Mouse (Mus musculus) left cerebral cortex, postnatal 36 days (tissue): Measurements from ENCODE around the gene Fsip1. TPM values are rescaled to one million over a fixed set of nuclear protein-coding genes. Genes with fewer than 3 reads are reported as not detected.

Source experiments
- DNase-seq, 2 experiments: peaks; one replicate each; pipeline ENCODE4 v3.0.0; 2021 to 2022; ENCODE audit warnings: low spot score in 2 of 2, mixed read lengths in 1 of 2
- intact Hi-C: fragments of 180-260 bp; cut with DNase I; formaldehyde crosslinking; loops from one replicate; pipeline ENCODE4 v1.15.1; 2025
- total RNA-seq, 2 experiments: library from RNA; stranded (reverse); gene quantifications; 2 replicates each; pipeline ENCODE4 v1.2.3; 2021

The Fsip1 gene
- total RNA-seq, 2 experiments from 2014 or later: 0.20 to 0.48 TPM

- intact Hi-C loops: no loop called here
- DNase-seq: no peak
Measured at GRCm38 (mm10) chr2:118141651-118142050, 115.1 kb downstream of the Fsip1 start.

GRCm38 (mm10) chr2:118139261-118139660 lies 117.5 kb downstream of the Fsip1 start:
- intact Hi-C loops: no loop called here
- DNase-seq: no peak

- DNase-seq: no peak
- intact Hi-C loops: no loop called here
Measured at GRCm38 (mm10) chr2:118137776-118138175, 119.0 kb downstream of the Fsip1 start.

GRCm38 (mm10) chr2:118137071-118137470 lies 119.7 kb downstream of the Fsip1 start:
- DNase-seq: no peak
- intact Hi-C loops: no loop called here

- intact Hi-C loops: no loop called here
Measured at GRCm38 (mm10) chr2:118128313-118128712, 128.5 kb downstream of the Fsip1 start.

GRCm38 (mm10) chr2:118127516-118128288 lies 129.1 kb downstream of the Fsip1 start:
- DNase-seq: no peak
- intact Hi-C loops: no loop called here

More at GRCm38 (mm10) chr2:118128313-118128712, 128.5 kb downstream of the Fsip1 start:
- DNase-seq: no peak

GRCm38 (mm10) chr2:118125943-118126470 lies 130.8 kb downstream of the Fsip1 start:
- intact Hi-C loops: no loop called here
- DNase-seq: no peak

GRCm38 (mm10) chr2:118125211-118125939 lies 131.4 kb downstream of the Fsip1 start:
- intact Hi-C loops: no loop called here
- DNase-seq: no peak

- intact Hi-C loops: no loop called here
- no peak for DNase-seq
Measured at GRCm38 (mm10) chr2:118124437-118124836, 132.3 kb downstream of the Fsip1 start.

- intact Hi-C loops: no loop called here
- DNase-seq: no peak
Measured at GRCm38 (mm10) chr2:118123743-118124142, 133.0 kb downstream of the Fsip1 start.

GRCm38 (mm10) chr2:118122291-118122690 lies 134.5 kb downstream of the Fsip1 start:
- intact Hi-C loops: no loop called here
- no peak for DNase-seq

- intact Hi-C loops: no loop called here
Measured at GRCm38 (mm10) chr2:118120751-118121150, 136.0 kb downstream of the Fsip1 start.

GRCm38 (mm10) chr2:118120095-118120494 lies 136.7 kb downstream of the Fsip1 start:
- intact Hi-C loops: no loop called here
- DNase-seq: no peak

More at GRCm38 (mm10) chr2:118120751-118121150, 136.0 kb downstream of the Fsip1 start:
- DNase-seq: no peak

GRCm38 (mm10) chr2:118119684-118120083 lies 137.1 kb downstream of the Fsip1 start:
- no peak for DNase-seq
- intact Hi-C loops: loop anchor here (10.0 kb wide), 1 partner anchor 335 kb away; no protein-coding TSS in a partner anchor

- intact Hi-C loops: loop anchor here (10.0 kb wide), 1 partner anchor 334 kb away; no protein-coding TSS in a partner anchor
Measured at GRCm38 (mm10) chr2:118118515-118118914, 138.3 kb downstream of the Fsip1 start.

GRCm38 (mm10) chr2:118118045-118118444 lies 138.7 kb downstream of the Fsip1 start:
- intact Hi-C loops: loop anchor here (10.0 kb wide), 1 partner anchor 333 kb away; no protein-coding TSS in a partner anchor
- DNase-seq: no peak

More at GRCm38 (mm10) chr2:118118515-118118914, 138.3 kb downstream of the Fsip1 start:
- no peak for DNase-seq

- intact Hi-C loops: loop anchor here (10.0 kb wide), 1 partner anchor 333 kb away; no protein-coding TSS in a partner anchor
- no peak for DNase-seq
Measured at GRCm38 (mm10) chr2:118117401-118117800, 139.4 kb downstream of the Fsip1 start.

GRCm38 (mm10) chr2:118116754-118117290 lies 139.9 kb downstream of the Fsip1 start:
- intact Hi-C loops: loop anchor here (10.0 kb wide), 1 partner anchor 332 kb away; no protein-coding TSS in a partner anchor
- no peak for DNase-seq

- intact Hi-C loops: loop anchor here (10.0 kb wide), 1 partner anchor 331 kb away; no protein-coding TSS in a partner anchor
- no peak for DNase-seq
Measured at GRCm38 (mm10) chr2:118116180-118116579, 140.6 kb downstream of the Fsip1 start.

GRCm38 (mm10) chr2:118115647-118116046 lies 141.1 kb downstream of the Fsip1 start:
- no peak for DNase-seq
- intact Hi-C loops: loop anchor here (10.0 kb wide), 1 partner anchor 331 kb away; no protein-coding TSS in a partner anchor
